Mouse (Mus musculus) ES-Bruce4 (cell line): ENCODE results near the gene Scamp5.

ENCODE experiments used
- CTCF ChIP-seq: IDR thresholded peaks from one replicate; pipeline ENCODE4 v1.8.1; 2011; ENCODE audit warnings: low read depth, low read length
- EP300 ChIP-seq: IDR thresholded peaks from 2 replicates; pipeline ENCODE4 v1.6.1; 2011; ENCODE audit warnings: low read depth, low read length; ENCODE audit not compliant: insufficient read depth
- POLR2A ChIP-seq: IDR thresholded peaks from one replicate; pipeline ENCODE4 v1.8.1; 2011; ENCODE audit warnings: low read length; ENCODE audit not compliant: insufficient read depth

- TF ChIP-seq EP300 (no peak), CTCF (no peak), POLR2A (no peak)
Observed at GRCm38 (mm10) chr9:57449715-57450114, 18.1 kb downstream of the Scamp5 start.
